Mouse (Mus musculus): ENCODE data around the gene Capza1. TPM values are rescaled to one million over a fixed set of nuclear protein-coding genes. Genes with fewer than 3 reads are reported as not detected.

Gene Capza1
- polyA plus RNA-seq, 1 experiment: 22.6 TPM

- Histone ChIP-seq H3K4me3 (peak overlapping the region; percentile 71), H3K36me3 (ENCODE audit: control insufficient read depth, insufficient read depth) (peaks cover 9% of the 10 kb centered on the region), H3K4me2 (ENCODE audit: low read depth) (peak overlapping the region; percentile 80), H3K79me2 (ENCODE audit: control insufficient read depth, insufficient read depth) (no peaks in the 10 kb centered on the region), H3K27me3 (ENCODE audit: control insufficient read depth, insufficient read depth, insufficient read length) (no peaks in the 10 kb centered on the region), H3ac (ENCODE audit: control insufficient read depth, insufficient read length) (peak overlapping the region; percentile 28)
- TF ChIP-seq MYOG (IDR thresholded peaks at IDR 0.05; ENCODE audit: control insufficient read depth in 1 of 3, insufficient read depth in 1 of 3, insufficient read length in 2 of 3, low read depth in 2 of 3): no peak
- TF ChIP-seq CEBPB (IDR thresholded peaks at IDR 0.05; ENCODE audit: insufficient read depth, poor library complexity, severe bottlenecking): no peak
- TF ChIP-seq MAX (IDR thresholded peaks at IDR 0.05; ENCODE audit: low read depth): no peak
- no peak for TF ChIP-seq MYOD1 (IDR thresholded peaks at IDR 0.05; ENCODE audit: control insufficient read depth in 1 of 3, insufficient read length in 2 of 3, low read depth in 2 of 3)
- TF ChIP-seq TCF3 (IDR thresholded peaks at IDR 0.05; ENCODE audit: insufficient read length, low read depth): no peak
These were observed 45.6 kb downstream of the Capza1 start for GRCm38 (mm10) chr3:104818749-104819134.

GRCm38 (mm10) chr3:104817991-104818748 is 46.1 kb downstream of the Capza1 start, which contains the start of gene Mov10:
Gene Mov10 (minus strand): TSS chr3:104818563.
- Histone ChIP-seq H3K4me3 (peak within 1 kb of the TSS; percentile 71), H3K27me3 (ENCODE audit: control insufficient read depth, insufficient read depth, insufficient read length) (no peaks in the 10 kb centered on the region), H3K4me2 (ENCODE audit: low read depth) (peak within 1 kb of the TSS; percentile 80), H3ac (ENCODE audit: control insufficient read depth, insufficient read length) (peak within 1 kb of the TSS; percentile 28), H3K79me2 (ENCODE audit: control insufficient read depth, insufficient read depth) (no peaks in the 10 kb centered on the region), H3K36me3 (ENCODE audit: control insufficient read depth, insufficient read depth) (peaks cover 9% of the 10 kb centered on the region)
- TF ChIP-seq POLR2AphosphoS2 (IDR thresholded peaks at IDR 0.05; ENCODE audit: insufficient read length, low read depth): peak; percentile 10
- no peak for TF ChIP-seq TCF12 (IDR thresholded peaks at IDR 0.05; ENCODE audit: insufficient read depth, poor library complexity, severe bottlenecking)
- no peak for TF ChIP-seq MYOG (IDR thresholded peaks at IDR 0.05; ENCODE audit: control insufficient read depth in 1 of 3, insufficient read depth in 1 of 3, insufficient read length in 2 of 3, low read depth in 2 of 3)
- TF ChIP-seq POLR2A (IDR thresholded peaks at IDR 0.05; ENCODE audit: insufficient read length, low read depth): peak; percentile 13

- Histone ChIP-seq H3K79me2 (ENCODE audit: control insufficient read depth, insufficient read depth) (no peaks in the 10 kb centered on the region), H3K27me3 (ENCODE audit: control insufficient read depth, insufficient read depth, insufficient read length) (no peaks in the 10 kb centered on the region), H3K4me2 (ENCODE audit: low read depth) (peak overlapping the region; percentile 69), H3K36me3 (ENCODE audit: control insufficient read depth, insufficient read depth) (peaks cover 9% of the 10 kb centered on the region), H3ac (ENCODE audit: control insufficient read depth, insufficient read length) (peak overlapping the region; percentile 28), H3K4me3 (peak overlapping the region; percentile 71)
- peak; percentile 49 for TF ChIP-seq POLR2A (IDR thresholded peaks at IDR 0.05; ENCODE audit: insufficient read length, low read depth)
- TF ChIP-seq POLR2AphosphoS2 (IDR thresholded peaks at IDR 0.05; ENCODE audit: insufficient read length, low read depth): no peak
These were observed 46.8 kb downstream of the Capza1 start for GRCm38 (mm10) chr3:104817481-104817990.

- Histone ChIP-seq H3K4me3 (no peak overlapping the region), H3K27me3 (ENCODE audit: control insufficient read depth, insufficient read depth, insufficient read length) (no peaks in the 10 kb centered on the region), H3K36me3 (ENCODE audit: control insufficient read depth, insufficient read depth) (peaks cover 2% of the 10 kb centered on the region), H3K4me2 (ENCODE audit: low read depth) (no peak overlapping the region), H3ac (ENCODE audit: control insufficient read depth, insufficient read length) (no peak overlapping the region), H3K79me2 (ENCODE audit: control insufficient read depth, insufficient read depth) (no peaks in the 10 kb centered on the region)
- TF ChIP-seq POLR2AphosphoS2 (IDR thresholded peaks at IDR 0.05; ENCODE audit: insufficient read length, low read depth): no peak
- no peak for TF ChIP-seq CEBPB (IDR thresholded peaks at IDR 0.05; ENCODE audit: insufficient read depth, poor library complexity, severe bottlenecking)
- no peak for TF ChIP-seq POLR2A (IDR thresholded peaks at IDR 0.05; ENCODE audit: insufficient read length, low read depth)
- no peak for TF ChIP-seq REST (IDR thresholded peaks at IDR 0.05; ENCODE audit: insufficient read depth, insufficient read length)
- TF ChIP-seq MAX (IDR thresholded peaks at IDR 0.05; ENCODE audit: low read depth): no peak
- TF ChIP-seq MYOD1 (IDR thresholded peaks at IDR 0.05; ENCODE audit: control insufficient read depth in 1 of 3, insufficient read length in 2 of 3, low read depth in 2 of 3): no peak
- no peak for TF ChIP-seq TCF3 (IDR thresholded peaks at IDR 0.05; ENCODE audit: insufficient read length, low read depth)
- TF ChIP-seq E2F4 (IDR thresholded peaks at IDR 0.05; ENCODE audit: insufficient read depth): no peak
- TF ChIP-seq MYOG (IDR thresholded peaks at IDR 0.05; ENCODE audit: control insufficient read depth in 1 of 3, insufficient read depth in 1 of 3, insufficient read length in 2 of 3, low read depth in 2 of 3): no peak
- TF ChIP-seq USF1 (IDR thresholded peaks at IDR 0.05; ENCODE audit: low read depth): no peak
- TF ChIP-seq SRF (IDR thresholded peaks at IDR 0.05; ENCODE audit: control insufficient read depth, insufficient read length, low read depth): no peak
- no peak for TF ChIP-seq TCF12 (IDR thresholded peaks at IDR 0.05; ENCODE audit: insufficient read depth, poor library complexity, severe bottlenecking)
These were observed 48.2 kb downstream of the Capza1 start for GRCm38 (mm10) chr3:104816130-104816529.

- no peaks in the 10 kb centered on the region for H3K27me3 ChIP-seq (ENCODE audit: control insufficient read depth, insufficient read depth, insufficient read length)
- H3K4me2 ChIP-seq (ENCODE audit: low read depth): no peak overlapping the region
- no peak overlapping the region for H3ac ChIP-seq (ENCODE audit: control insufficient read depth, insufficient read length)
- H3K79me2 ChIP-seq (ENCODE audit: control insufficient read depth, insufficient read depth): no peaks in the 10 kb centered on the region
- H3K4me3 ChIP-seq: no peak overlapping the region
- TF ChIP-seq USF1 (IDR thresholded peaks at IDR 0.05; ENCODE audit: low read depth): no peak
- TF ChIP-seq REST (IDR thresholded peaks at IDR 0.05; ENCODE audit: insufficient read depth, insufficient read length): no peak
- no peak for TF ChIP-seq MAX (IDR thresholded peaks at IDR 0.05; ENCODE audit: low read depth)
- TF ChIP-seq TCF12 (IDR thresholded peaks at IDR 0.05; ENCODE audit: insufficient read depth, poor library complexity, severe bottlenecking): no peak
- TF ChIP-seq CEBPB (IDR thresholded peaks at IDR 0.05; ENCODE audit: insufficient read depth, poor library complexity, severe bottlenecking): no peak
- no peak for TF ChIP-seq TCF3 (IDR thresholded peaks at IDR 0.05; ENCODE audit: insufficient read length, low read depth)
- no peak for TF ChIP-seq SRF (IDR thresholded peaks at IDR 0.05; ENCODE audit: control insufficient read depth, insufficient read length, low read depth)
- TF ChIP-seq MYOG (IDR thresholded peaks at IDR 0.05; ENCODE audit: control insufficient read depth in 1 of 3, insufficient read depth in 1 of 3, insufficient read length in 2 of 3, low read depth in 2 of 3): no peak
- TF ChIP-seq POLR2AphosphoS2 (IDR thresholded peaks at IDR 0.05; ENCODE audit: insufficient read length, low read depth): no peak
- TF ChIP-seq POLR2A (IDR thresholded peaks at IDR 0.05; ENCODE audit: insufficient read length, low read depth): no peak
- no peak for TF ChIP-seq MYOD1 (IDR thresholded peaks at IDR 0.05; ENCODE audit: control insufficient read depth in 1 of 3, insufficient read length in 2 of 3, low read depth in 2 of 3)
- TF ChIP-seq E2F4 (IDR thresholded peaks at IDR 0.05; ENCODE audit: insufficient read depth): no peak
- no peaks in the 10 kb centered on the region for H3K36me3 ChIP-seq (ENCODE audit: control insufficient read depth, insufficient read depth)
These were observed 49.0 kb downstream of the Capza1 start for GRCm38 (mm10) chr3:104815346-104815745.

All from myocyte (in vitro differentiated cells).